Mouse (Mus musculus): ENCODE data around the gene Pknox2.

The Pknox2 gene

GRCm38 (mm10) chr9:36938601-36939078 is 208.6 kb downstream of the Pknox2 start:
- DNase-seq (ENCODE audit: low read depth) = no peak

GRCm38 (mm10) chr9:36933813-36934493 is 213.3 kb downstream of the Pknox2 start:
- peak; percentile 3 for DNase-seq (ENCODE audit: low read depth)

GRCm38 (mm10) chr9:36932950-36933812 is 214.0 kb downstream of the Pknox2 start:
- no peak for DNase-seq (ENCODE audit: low read depth)

GRCm38 (mm10) chr9:36931657-36932056 is 215.6 kb downstream of the Pknox2 start:
- DNase-seq (ENCODE audit: low read depth) = no peak

- DNase-seq (ENCODE audit: low read depth) = no peak
Observed at GRCm38 (mm10) chr9:36923753-36924152, 223.5 kb downstream of the Pknox2 start.

- no peak for DNase-seq (ENCODE audit: low read depth)
Observed at GRCm38 (mm10) chr9:36921718-36922415, 225.3 kb downstream of the Pknox2 start.

- no peak for DNase-seq (ENCODE audit: low read depth)
Observed at GRCm38 (mm10) chr9:36919472-36919871, 227.7 kb downstream of the Pknox2 start.

GRCm38 (mm10) chr9:36918582-36918981 is 228.6 kb downstream of the Pknox2 start:
- no peak for DNase-seq (ENCODE audit: low read depth)

- DNase-seq (ENCODE audit: low read depth) = no peak
Observed at GRCm38 (mm10) chr9:36916915-36917314, 230.3 kb downstream of the Pknox2 start.

- peak; percentile 32 for DNase-seq (ENCODE audit: low read depth)
Observed at GRCm38 (mm10) chr9:36916362-36916761, 230.8 kb downstream of the Pknox2 start.

GRCm38 (mm10) chr9:36905452-36905851 is 241.8 kb downstream of the Pknox2 start:
- DNase-seq (ENCODE audit: low read depth) = no peak

GRCm38 (mm10) chr9:36900464-36900863 is 246.7 kb downstream of the Pknox2 start:
- no peak for DNase-seq (ENCODE audit: low read depth)

GRCm38 (mm10) chr9:36898560-36898959 is 248.6 kb downstream of the Pknox2 start:
- DNase-seq (ENCODE audit: low read depth) = no peak

- no peak for DNase-seq (ENCODE audit: low read depth)
Observed at GRCm38 (mm10) chr9:36895009-36895693, 252.1 kb downstream of the Pknox2 start.

GRCm38 (mm10) chr9:36894242-36894641 is 253.0 kb downstream of the Pknox2 start:
- no peak for DNase-seq (ENCODE audit: low read depth)

- no peak for DNase-seq (ENCODE audit: low read depth)
Observed at GRCm38 (mm10) chr9:36893413-36893990, 253.7 kb downstream of the Pknox2 start.

GRCm38 (mm10) chr9:36890552-36890951 is 256.7 kb downstream of the Pknox2 start:
- DNase-seq (ENCODE audit: low read depth) = peak; percentile 19

GRCm38 (mm10) chr9:36885237-36885636 is 262.0 kb downstream of the Pknox2 start:
- DNase-seq (ENCODE audit: low read depth) = no peak

GRCm38 (mm10) chr9:36883569-36883968 is 263.6 kb downstream of the Pknox2 start:
- no peak for DNase-seq (ENCODE audit: low read depth)

- DNase-seq (ENCODE audit: low read depth) = no peak
Observed at GRCm38 (mm10) chr9:36882034-36882745, 265.0 kb downstream of the Pknox2 start.

GRCm38 (mm10) chr9:36881615-36882014 is 265.6 kb downstream of the Pknox2 start:
- DNase-seq (ENCODE audit: low read depth) = no peak

Measured in c-Kit-positive CD71-negative TER-119-negative erythroid progenitor cells, embryonic 14.5 days (primary cell).